Mouse (Mus musculus): ENCODE data around the gene Prdm11. TPM values are rescaled to one million over a fixed set of nuclear protein-coding genes. Genes with fewer than 3 reads are reported as not detected.
A peak's percentile ranks its signal among the peaks of the same experiment; 100 is the strongest.

Gene Prdm11
- total RNA-seq, 2 experiments from 2014 or later = 0.85 to 2.1 TPM

DNA sequence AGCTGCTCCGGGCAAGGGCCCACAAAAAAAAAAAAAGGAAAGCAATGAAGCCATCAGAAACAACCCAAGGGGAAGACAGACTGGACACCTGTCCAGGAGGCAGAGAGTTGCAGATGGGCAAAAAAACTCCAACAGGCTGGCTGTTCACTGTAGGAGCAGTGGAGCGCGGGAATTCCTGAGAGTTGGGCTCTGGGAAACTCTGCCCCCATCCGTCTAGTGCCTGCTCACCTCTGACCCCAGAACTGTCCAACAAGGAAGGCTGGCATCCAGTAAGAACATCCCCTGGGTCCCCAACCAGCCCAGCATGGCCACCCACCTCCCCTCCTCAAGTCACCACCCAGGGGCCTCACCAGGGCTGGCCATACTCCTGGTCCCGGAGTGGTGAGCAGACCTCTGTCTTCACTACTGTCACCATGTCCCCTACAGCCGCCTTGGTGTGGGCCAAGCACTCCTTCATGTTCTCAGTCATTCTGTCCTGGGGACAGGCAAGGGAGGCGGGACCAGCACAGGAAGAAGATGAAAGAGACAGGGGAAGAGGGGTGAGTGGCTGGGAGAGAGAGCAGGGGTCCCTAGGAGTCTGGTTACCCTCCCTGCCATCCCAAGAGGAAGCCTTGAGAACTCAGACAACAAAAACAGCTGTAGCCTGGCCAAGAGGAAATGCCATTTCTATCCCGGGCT, 32.4 kb downstream of the Prdm11 start:
- ATAC-seq (ENCODE audit: poor library complexity, severe bottlenecking) = no peak

DNA sequence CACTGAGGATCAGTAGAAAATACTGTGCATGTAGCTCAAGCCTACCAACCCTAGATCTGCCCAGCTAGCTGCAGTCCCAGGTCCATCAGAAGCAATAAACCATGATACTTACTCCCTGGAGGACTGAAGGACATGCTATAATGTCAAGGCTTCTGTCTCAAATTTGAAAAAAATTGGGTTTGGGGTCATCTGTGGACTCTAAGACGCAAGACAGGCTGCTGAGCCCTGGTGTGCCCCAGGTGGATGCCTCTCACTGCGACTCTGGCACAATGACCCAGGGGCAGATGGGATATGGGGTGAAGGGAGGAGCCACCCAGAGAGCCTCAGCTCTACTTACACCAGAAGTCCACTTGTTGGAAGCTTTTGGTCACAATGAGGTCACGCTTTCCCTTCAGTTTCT, 33.0 kb downstream of the Prdm11 start:
- ATAC-seq (ENCODE audit: poor library complexity, severe bottlenecking) = no peak

GRCm38 (mm10) chr2:93011933-93012332, 34.0 kb downstream of the Prdm11 start:
- no peak for ATAC-seq (ENCODE audit: poor library complexity, severe bottlenecking)

DNA sequence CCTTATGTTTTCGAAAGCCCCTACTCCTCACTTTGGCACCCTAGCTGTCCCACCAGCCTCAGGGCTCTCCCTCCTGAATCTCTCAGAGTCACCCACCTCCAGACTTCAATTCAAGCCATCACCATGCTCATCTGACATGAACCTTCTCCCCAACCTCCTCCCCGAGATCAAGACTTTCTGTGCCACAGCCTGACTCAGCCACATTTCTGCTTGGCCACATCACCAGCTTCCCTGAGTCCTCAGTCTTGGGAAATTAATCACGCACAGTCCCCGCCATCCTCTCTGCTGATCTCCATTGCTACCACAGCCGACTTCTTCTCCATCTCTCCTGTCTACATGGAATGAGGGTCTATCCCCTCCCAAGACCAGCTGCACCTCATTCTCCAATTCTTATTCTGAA, 34.5 kb downstream of the Prdm11 start:
- ATAC-seq (ENCODE audit: poor library complexity, severe bottlenecking) = no peak

DNA sequence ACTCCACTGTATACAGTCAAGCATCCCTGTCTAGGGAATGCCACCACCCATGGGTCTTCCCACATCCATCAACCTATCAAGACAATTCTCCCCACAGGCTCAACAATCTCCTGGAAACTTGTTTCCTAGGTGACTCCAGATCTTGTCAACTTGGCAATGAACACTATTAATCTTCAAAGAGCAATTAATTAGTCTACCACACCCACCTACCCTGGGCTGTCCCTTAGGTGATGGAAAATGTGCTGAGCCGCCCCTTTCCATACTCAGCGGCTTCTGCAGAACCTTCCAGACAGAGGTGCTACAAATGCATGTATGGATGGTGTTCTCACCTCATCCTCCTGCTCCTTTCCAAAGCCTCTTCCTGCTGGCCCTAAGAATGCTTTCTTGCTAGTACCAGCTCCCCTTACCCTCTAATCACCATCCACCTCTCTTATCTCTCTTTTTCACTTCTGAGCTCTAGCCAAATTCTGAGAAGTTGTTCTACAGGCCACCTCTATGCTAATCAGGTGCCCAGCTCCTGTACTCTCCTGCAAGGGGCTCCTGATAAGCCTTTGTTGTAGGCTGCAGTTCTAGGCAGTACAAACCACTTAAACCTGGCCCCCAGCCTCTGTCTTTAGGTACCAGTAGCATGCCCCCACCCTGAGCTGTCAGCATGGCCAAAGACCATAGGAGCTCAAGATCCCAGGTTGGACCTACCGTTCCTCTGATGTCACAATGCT, 37.8 kb downstream of the Prdm11 start:
- ATAC-seq (ENCODE audit: poor library complexity, severe bottlenecking) = no peak

GRCm38 (mm10) chr2:93005028-93005427, 40.9 kb downstream of the Prdm11 start:
- ATAC-seq (ENCODE audit: poor library complexity, severe bottlenecking) = no peak

GRCm38 (mm10) chr2:92991976-92992375, 54.0 kb downstream of the Prdm11 start:
- ATAC-seq (ENCODE audit: poor library complexity, severe bottlenecking) = no peak

DNA sequence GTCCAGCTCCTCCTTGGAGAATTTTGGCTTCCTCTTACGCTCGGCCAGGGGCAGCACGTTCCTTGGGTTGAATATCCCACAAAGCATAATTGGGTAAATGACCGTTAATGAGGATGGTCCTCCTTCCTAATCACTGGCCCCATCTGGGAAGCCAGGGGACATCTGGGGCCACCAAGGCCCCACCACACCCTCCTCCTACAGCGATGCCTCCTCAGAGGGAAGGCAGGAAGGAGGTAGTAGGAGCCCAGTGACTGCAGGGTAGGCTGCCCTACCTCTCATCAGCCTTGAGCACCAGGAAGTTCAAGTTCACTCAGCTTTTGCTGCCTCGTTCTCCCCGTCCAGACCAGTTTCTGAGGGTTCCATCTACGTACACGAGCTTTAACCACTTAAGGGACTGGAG, 56.4 kb downstream of the Prdm11 start:
- no peak for ATAC-seq (ENCODE audit: poor library complexity, severe bottlenecking)

DNA sequence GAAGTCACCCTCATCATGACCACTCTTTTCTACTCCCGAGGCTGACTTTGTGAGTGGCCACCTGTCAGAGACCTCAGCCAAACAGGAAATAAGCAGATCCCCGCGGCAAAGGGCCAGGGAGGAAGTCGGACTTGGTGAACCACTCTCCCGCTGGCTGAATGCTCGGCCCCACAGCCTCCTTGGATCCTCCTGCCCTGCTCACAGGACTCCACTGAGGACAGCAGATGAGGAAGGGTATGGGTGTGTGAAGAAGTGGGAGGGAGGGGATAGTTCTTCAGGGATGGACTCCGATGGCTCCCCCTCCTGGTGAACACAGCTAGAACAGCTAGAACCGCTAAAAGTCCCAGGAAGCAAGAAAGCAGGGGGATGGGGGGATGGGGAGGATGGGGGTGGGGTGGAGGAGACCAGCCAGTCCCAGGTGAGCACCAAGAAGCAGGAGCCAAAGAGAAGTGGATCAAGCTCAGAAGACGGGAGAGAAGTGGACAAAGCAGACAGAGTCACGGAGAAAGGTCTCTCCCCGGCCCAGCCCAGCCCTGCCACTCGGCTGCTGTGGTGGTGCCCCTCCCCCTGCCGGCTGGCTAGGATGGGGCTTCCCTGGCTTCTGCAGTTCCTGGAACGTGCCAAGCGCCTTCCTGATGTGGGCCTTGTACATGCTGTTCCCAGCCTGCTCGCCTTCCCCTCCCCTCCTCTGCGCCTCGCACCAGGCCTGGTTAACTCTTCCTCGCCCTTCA, 57.9 kb downstream of the Prdm11 start:
- 0 out of 2 replicates have a peak, but pooled peaks have one; percentile 17 for ATAC-seq (ENCODE audit: poor library complexity, severe bottlenecking)

- ATAC-seq (ENCODE audit: poor library complexity, severe bottlenecking) = no peak
These were observed 58.8 kb downstream of the Prdm11 start for GRCm38 (mm10) chr2:92987108-92987618.

- no peak for ATAC-seq (ENCODE audit: poor library complexity, severe bottlenecking)
These were observed 60.4 kb downstream of the Prdm11 start for GRCm38 (mm10) chr2:92985600-92985999.

- ATAC-seq (ENCODE audit: poor library complexity, severe bottlenecking) = no peak
These were observed 60.8 kb downstream of the Prdm11 start for GRCm38 (mm10) chr2:92985171-92985570.

DNA sequence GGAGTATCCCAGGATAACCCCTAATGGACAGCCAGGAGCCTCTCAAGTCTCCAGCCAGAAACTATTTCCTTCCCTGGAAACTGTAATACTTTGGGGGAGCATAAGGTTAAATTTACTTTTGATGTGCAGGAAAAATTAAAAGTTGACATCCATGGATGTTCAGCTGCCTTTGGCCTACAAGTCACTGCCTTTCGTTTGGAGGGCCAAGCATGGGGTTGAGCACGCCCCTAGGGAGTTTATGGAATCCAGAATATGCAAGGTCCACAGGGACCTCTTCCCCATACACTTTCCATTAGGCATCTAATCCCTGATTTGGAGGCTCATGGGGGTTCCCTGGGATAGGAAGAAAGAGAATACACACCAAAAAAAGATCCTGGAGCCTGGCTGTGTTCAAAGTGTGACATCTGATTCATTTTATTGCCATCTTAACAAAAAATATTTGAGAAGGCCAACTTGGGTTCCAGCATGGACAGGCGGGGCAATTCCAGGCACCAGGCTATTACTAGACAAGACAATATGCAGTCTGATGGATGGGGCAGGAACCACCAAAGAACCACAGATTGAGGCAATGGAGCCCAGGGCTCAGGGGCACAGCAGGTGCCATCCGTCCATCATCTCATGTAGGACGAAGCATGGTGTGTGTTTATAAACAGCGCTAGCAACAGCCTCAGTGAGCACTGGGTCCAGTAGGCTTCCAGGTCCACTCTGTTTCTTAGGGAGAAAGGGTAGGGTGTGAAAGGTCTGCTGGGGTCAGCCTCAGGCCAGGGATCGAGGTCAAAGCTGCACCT, 61.5 kb downstream of the Prdm11 start:
- ATAC-seq (ENCODE audit: poor library complexity, severe bottlenecking) = no peak

- ATAC-seq (ENCODE audit: poor library complexity, severe bottlenecking) = 0 out of 2 replicates have a peak, but pooled peaks have one; percentile 17
These were observed 62.7 kb downstream of the Prdm11 start for GRCm38 (mm10) chr2:92983273-92983620.

DNA sequence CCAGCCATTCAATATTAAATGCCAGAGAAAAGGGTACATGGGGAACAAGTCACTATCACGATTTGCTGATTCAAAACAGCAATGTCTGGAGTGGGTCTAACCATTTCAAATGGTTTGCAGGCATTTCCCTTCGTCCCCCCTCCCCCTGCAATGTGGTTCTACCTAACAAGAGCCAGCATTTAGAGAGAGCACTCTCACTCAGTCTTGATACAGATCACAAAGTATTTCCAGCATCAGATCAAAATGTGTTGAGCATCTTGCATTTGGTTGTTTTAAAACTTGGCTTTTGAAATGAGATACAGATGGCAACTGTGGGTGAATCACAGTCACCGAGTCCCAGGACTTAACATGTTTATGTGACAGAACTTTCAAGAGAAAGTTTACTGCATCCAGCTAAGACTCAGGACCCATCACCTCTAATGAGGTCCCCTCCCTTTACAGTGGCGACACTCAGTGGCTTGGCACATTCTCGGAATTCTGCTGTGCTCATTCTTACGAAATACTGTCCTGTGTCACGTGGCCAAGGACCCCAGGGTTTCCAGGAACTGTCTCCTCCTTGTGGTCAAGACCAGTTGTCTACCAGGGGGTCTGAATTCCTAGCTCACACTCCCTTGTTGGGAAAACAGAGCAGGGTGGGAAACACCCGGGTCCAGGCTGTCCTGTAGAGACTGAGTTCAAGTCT, 63.2 kb downstream of the Prdm11 start:
- no peak for ATAC-seq (ENCODE audit: poor library complexity, severe bottlenecking)

GRCm38 (mm10) chr2:92980165-92980564, 65.8 kb downstream of the Prdm11 start:
- no peak for ATAC-seq (ENCODE audit: poor library complexity, severe bottlenecking)

- ATAC-seq (ENCODE audit: poor library complexity, severe bottlenecking) = no peak
These were observed 70.8 kb downstream of the Prdm11 start for GRCm38 (mm10) chr2:92975031-92975790.

GRCm38 (mm10) chr2:92973646-92974045, 72.3 kb downstream of the Prdm11 start:
- no peak for ATAC-seq (ENCODE audit: poor library complexity, severe bottlenecking)

DNA sequence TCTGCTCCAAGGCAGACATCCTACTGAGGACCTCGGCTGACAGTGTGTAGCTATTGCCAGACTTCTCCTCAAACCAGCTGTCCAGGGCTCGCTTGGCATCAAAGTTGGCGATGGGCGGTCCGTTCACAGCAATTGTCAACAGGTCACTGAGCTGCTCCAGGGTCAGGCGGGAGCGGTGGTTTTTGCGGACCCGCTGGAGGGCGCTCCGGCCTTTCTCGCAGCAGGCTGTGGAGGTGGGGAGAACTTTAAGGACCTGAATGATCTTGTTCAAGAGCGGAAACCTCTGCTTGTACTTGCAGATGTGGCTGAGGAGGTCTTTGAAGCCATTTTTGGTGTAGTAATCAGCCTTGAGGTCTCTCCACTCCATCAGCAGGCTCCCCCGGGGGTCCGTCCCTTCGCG, 73.9 kb downstream of the Prdm11 start:
- ATAC-seq (ENCODE audit: poor library complexity, severe bottlenecking) = no peak

DNA sequence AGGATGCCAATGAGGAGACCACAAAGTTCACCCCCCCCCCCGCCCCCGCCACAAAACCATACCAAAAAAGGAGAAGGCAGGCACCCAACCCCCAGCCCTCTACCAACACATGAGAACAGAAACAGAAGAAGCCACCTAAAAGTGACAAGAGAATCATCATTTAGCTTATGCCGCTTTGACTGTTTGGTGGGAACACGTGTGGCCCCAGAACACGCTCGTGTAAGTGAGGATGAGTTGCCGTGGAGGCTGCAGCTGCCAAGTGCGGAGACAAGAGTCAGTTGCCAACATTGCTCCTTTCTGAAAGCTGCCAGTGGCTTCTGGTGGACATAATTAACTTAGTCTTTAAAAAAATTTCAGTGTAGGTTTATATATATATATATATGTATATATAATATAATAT, 74.4 kb downstream of the Prdm11 start:
- ATAC-seq (ENCODE audit: poor library complexity, severe bottlenecking) = no peak
